28 mouse cellular contexts compared by ENCODE assay signal in the genomic region with DNA sequence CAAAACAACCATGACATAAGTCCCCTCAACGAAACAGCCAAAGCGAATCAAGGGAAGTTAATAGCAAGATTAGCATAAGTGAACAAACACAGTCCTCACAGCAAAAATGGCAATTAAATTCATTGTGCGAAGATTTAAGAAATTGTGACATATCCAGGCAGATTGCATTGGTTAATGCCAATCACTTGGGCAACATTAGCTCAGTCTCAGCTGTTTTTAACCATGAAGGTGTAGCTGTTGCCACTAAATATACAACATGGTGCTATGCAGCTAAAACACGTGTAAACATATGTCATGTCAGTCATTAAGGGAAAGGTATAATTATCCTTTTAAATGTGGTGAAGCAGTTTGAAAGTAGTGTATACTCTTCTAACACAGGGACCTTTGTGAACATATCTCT.
"Had no signal": no experiment of that assay in that cellular context is flagged by ENCODE, and none has a peak within 500 bp of the region (broad histone marks: within the 10 kb centered on the region; RNA-seq: fewer than 3 reads in every experiment).

No protein-coding gene starts in this region.

- H3K36me3 ChIP-seq: heart, embryonic 10.5 days; heart, embryonic 12.5 days; hindbrain, embryonic 10.5 days; hindbrain, embryonic 12.5 days; intestine, embryonic 15.5 days; limb, embryonic 10.5 days; limb, embryonic 12.5 days; liver, embryonic 13.5 days; liver, embryonic 15.5 days had no signal

- H3K9ac ChIP-seq: heart, embryonic 12.5 days; hindbrain, embryonic 12.5 days; hindbrain, embryonic 14.5 days; intestine, embryonic 15.5 days; limb, embryonic 12.5 days; liver, embryonic 13.5 days; liver, embryonic 15.5 days had no signal

- DNase-seq: gastrocnemius, adult 2 months; gastrocnemius, postnatal 10 days; gastrocnemius, postnatal 25 days; heart, adult 18-20 months; heart, postnatal 10 days; heart, postnatal 4 days; kidney, adult 18-20 months; kidney, adult 8-10 months; kidney, postnatal 10 days; kidney, postnatal 25 days; kidney, postnatal 4 days; liver; liver, embryonic 13.5 days had no signal

- H3K4me2 ChIP-seq: heart, embryonic 12.5 days; hindbrain, embryonic 12.5 days; hindbrain, embryonic 14.5 days; intestine, embryonic 15.5 days; limb, embryonic 12.5 days; liver, embryonic 11.5 days; liver, embryonic 13.5 days; liver, embryonic 15.5 days had no signal

- H3K4me1 ChIP-seq: heart, embryonic 10.5 days; heart, embryonic 12.5 days; hindbrain, embryonic 10.5 days; hindbrain, embryonic 12.5 days; intestine, embryonic 15.5 days; limb, embryonic 10.5 days; limb, embryonic 12.5 days; liver, embryonic 13.5 days; liver, embryonic 15.5 days had no signal

- H3K27me3 ChIP-seq: heart, embryonic 12.5 days; hindbrain, embryonic 12.5 days; intestine, embryonic 15.5 days; limb, embryonic 12.5 days; liver, embryonic 13.5 days; liver, embryonic 15.5 days had no signal

- H3K4me3 ChIP-seq: gastrocnemius, adult 2 months; heart, embryonic 10.5 days; heart, embryonic 12.5 days; hindbrain, embryonic 10.5 days; hindbrain, embryonic 12.5 days; intestine, embryonic 15.5 days; layer of hippocampus, adult 2 months; left cerebral cortex, adult 2 months; limb, embryonic 10.5 days; limb, embryonic 12.5 days; liver, embryonic 13.5 days; liver, embryonic 15.5 days had no signal

- H3K27ac ChIP-seq: gastrocnemius, adult 2 months; heart, embryonic 10.5 days; hindbrain, embryonic 10.5 days; hindbrain, embryonic 12.5 days; hindbrain, embryonic 14.5 days; intestine, embryonic 15.5 days; layer of hippocampus, adult 2 months; left cerebral cortex, adult 2 months; limb, embryonic 10.5 days; limb, embryonic 12.5 days; liver, embryonic 13.5 days; liver, embryonic 15.5 days had no signal

- ATAC-seq: hindbrain, embryonic 16.5 days; inflammation-experienced regulatory T-cells, adult 6 months; intestine, embryonic 15.5 days; intestine, postnatal 0 days had no signal

- H3K9me3 ChIP-seq: heart, embryonic 10.5 days; heart, embryonic 12.5 days; hindbrain, embryonic 10.5 days; hindbrain, embryonic 12.5 days; intestine, embryonic 15.5 days; limb, embryonic 10.5 days; limb, embryonic 12.5 days; liver, embryonic 13.5 days; liver, embryonic 15.5 days had no signal
